Mouse (Mus musculus): ENCODE data around the gene Rab10. TPM values are rescaled to one million over a fixed set of nuclear protein-coding genes. Genes with fewer than 3 reads are reported as not detected.
A peak's percentile ranks its signal among the peaks of the same experiment; 100 is the strongest.

The Rab10 gene
- polyA plus RNA-seq, 1 experiment = 40.7 TPM

DNA sequence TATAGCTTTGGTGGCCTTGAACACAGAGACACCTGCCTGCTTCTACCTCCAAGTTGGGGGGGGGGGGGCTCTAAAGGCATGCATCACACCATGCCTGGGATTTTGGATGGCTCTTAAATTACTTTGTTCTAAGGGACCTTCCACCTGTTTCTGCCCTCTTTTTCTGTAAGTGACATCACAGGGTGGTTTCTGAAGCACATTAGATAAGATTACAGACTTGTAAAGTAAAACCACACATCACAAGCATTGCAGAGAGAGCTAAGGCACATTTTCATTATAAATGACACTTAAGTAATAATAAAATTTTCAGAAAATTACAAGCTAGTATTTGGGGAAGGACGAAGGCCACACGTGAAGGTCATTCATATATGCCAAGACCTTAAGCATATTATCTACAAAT, 54.3 kb downstream of the Rab10 start:
- no peak for TF ChIP-seq POLR2A (IDR thresholded peaks at IDR 0.05; ENCODE audit: borderline replicate concordance, extremely low read depth, low read depth, low read length)
- no peak for TF ChIP-seq CTCF (IDR thresholded peaks at IDR 0.05; ENCODE audit: insufficient read depth, low read length)
- 94% methylated on average over 2 of the region's 2 CpGs for WGBS
- no peak for DNase-seq

DNA sequence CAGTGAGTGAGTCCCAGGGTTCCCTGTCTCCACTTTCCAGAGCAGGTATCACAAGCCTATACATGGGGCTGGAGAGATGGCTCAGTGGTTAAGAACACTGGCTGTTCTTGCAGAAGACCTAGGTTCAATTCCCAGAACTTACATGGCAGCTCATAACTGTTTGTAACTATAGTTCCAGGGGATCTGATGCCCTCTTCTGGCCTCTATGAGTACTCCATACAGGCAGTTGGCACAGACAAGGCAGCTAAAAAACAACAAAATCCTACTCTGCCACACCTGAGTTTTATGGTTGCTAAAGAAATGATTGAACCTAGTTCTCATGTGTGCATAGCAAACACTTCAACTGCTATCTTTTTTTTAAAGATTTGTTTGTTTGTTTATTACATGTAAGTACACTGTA, 56.2 kb downstream of the Rab10 start:
- no peak overlapping the region for H3K4me3 ChIP-seq (replicated peaks; ENCODE audit: extremely low read depth, low read depth, low read length)
- no peak for DNase-seq
- TF ChIP-seq POLR2A (IDR thresholded peaks at IDR 0.05; ENCODE audit: borderline replicate concordance, extremely low read depth, low read depth, low read length) (no peak), CTCF (IDR thresholded peaks at IDR 0.05; ENCODE audit: insufficient read depth, low read length) (no peak)
- H3K4me1 ChIP-seq (ENCODE audit: control insufficient read depth, insufficient read depth, low read length) = no peaks in the 10 kb centered on the region

More for the DNA sequence above, 54.3 kb downstream of the Rab10 start:
- Histone ChIP-seq H3K4me3 (replicated peaks; ENCODE audit: extremely low read depth, low read depth, low read length) (no peak overlapping the region), H3K4me1 (ENCODE audit: control insufficient read depth, insufficient read depth, low read length) (no peaks in the 10 kb centered on the region)

DNA sequence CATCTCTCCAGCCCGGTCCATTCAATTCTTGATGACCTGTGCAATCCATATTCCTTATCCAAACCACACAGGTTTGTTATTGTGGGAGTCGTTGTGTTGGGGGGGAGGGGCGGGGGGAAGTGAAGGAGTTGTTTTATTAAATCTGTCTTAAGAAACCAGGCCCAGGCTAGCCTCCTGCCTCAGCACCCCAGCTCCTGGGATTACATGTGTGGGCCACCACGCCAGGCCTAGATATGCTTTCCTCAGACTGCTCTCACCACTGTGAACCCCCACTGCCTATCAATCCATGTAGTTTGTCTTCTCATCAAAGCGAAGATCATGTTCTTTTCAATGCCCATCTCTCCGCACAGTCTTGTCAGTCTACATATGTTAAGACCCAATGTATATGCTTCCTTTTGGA, 63.7 kb downstream of the Rab10 start:
- Histone ChIP-seq H3K4me1 (ENCODE audit: control insufficient read depth, insufficient read depth, low read length) (no peaks in the 10 kb centered on the region), H3K4me3 (replicated peaks; ENCODE audit: extremely low read depth, low read depth, low read length) (no peak overlapping the region)
- DNase-seq = no peak
- TF ChIP-seq CTCF (IDR thresholded peaks at IDR 0.05; ENCODE audit: insufficient read depth, low read length) = no peak
- 89% methylated on average over 6 of the region's 6 CpGs for WGBS

GRCm38 (mm10) chr12:3239544-3239943, 70.2 kb downstream of the Rab10 start:
- DNase-seq = no peak
- TF ChIP-seq POLR2A (IDR thresholded peaks at IDR 0.05; ENCODE audit: borderline replicate concordance, extremely low read depth, low read depth, low read length) (no peak), CTCF (IDR thresholded peaks at IDR 0.05; ENCODE audit: insufficient read depth, low read length) (no peak)
- Histone ChIP-seq H3K4me1 (ENCODE audit: control insufficient read depth, insufficient read depth, low read length) (peaks cover 3% of the 10 kb centered on the region; the same call in 1 of the 2 replicates), H3K4me3 (replicated peaks; ENCODE audit: extremely low read depth, low read depth, low read length) (no peak overlapping the region)
- WGBS = 100% methylated on average over 1 of the region's 1 CpGs

DNA sequence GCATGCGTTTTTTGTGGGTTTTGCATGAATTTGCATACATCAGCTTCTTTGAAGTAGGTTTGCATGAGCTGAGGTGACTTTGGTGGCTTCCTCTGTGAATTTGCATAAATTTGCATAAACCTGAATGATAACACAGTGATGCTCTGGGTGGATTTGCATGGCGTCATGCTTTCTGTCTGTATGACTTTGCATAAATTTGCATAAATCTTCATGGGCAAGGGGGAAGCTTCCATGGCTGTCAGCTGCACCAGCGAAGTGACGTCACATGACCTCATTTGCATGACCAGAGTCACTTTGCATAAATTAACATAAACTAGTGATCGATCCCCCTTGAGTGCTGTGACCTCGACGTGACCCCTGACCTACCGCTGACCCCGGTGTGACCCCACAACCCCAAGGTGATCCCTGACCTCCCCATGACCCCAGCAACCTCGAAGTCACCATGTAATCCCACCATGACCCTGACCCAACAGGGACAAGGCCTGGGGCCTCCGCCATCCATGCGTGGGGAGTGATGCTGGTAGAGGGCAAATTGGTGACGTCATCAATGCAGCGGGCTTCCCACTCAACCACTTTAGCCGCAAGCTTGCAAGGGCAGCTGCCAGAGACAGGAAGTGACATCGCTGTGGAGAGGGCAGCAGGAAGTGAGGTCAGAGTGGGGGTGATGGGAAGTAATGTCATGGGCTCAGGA, 71.3 kb downstream of the Rab10 start:
- Histone ChIP-seq H3K4me3 (replicated peaks; ENCODE audit: extremely low read depth, low read depth, low read length) (no peak overlapping the region), H3K4me1 (ENCODE audit: control insufficient read depth, insufficient read depth, low read length) (peaks cover 3% of the 10 kb centered on the region; the same call in 1 of the 2 replicates)
- DNase-seq = no peak
- TF ChIP-seq POLR2A (IDR thresholded peaks at IDR 0.05; ENCODE audit: borderline replicate concordance, extremely low read depth, low read depth, low read length) (no peak), CTCF (IDR thresholded peaks at IDR 0.05; ENCODE audit: insufficient read depth, low read length) (no peak)
- WGBS = 94% methylated on average over 16 of the region's 16 CpGs

GRCm38 (mm10) chr12:3237799-3238198, 72.0 kb downstream of the Rab10 start:
- TF ChIP-seq POLR2A (IDR thresholded peaks at IDR 0.05; ENCODE audit: borderline replicate concordance, extremely low read depth, low read depth, low read length) = no peak
- TF ChIP-seq CTCF (IDR thresholded peaks at IDR 0.05; ENCODE audit: insufficient read depth, low read length) = no peak
- DNase-seq = no peak
- Histone ChIP-seq H3K4me3 (replicated peaks; ENCODE audit: extremely low read depth, low read depth, low read length) (no peak overlapping the region), H3K4me1 (ENCODE audit: control insufficient read depth, insufficient read depth, low read length) (peaks cover 3% of the 10 kb centered on the region; the same call in 1 of the 2 replicates)
- 87% methylated on average over 5 of the region's 5 CpGs for WGBS

- 94% methylated on average over 12 of the region's 12 CpGs for WGBS
- no peak for DNase-seq
- no peak for TF ChIP-seq CTCF (IDR thresholded peaks at IDR 0.05; ENCODE audit: insufficient read depth, low read length)
- no peak for TF ChIP-seq POLR2A (IDR thresholded peaks at IDR 0.05; ENCODE audit: borderline replicate concordance, extremely low read depth, low read depth, low read length)
- H3K4me3 ChIP-seq (replicated peaks; ENCODE audit: extremely low read depth, low read depth, low read length) = no peak overlapping the region
- peaks cover 3% of the 10 kb centered on the region; the same call in 1 of the 2 replicates for H3K4me1 ChIP-seq (ENCODE audit: control insufficient read depth, insufficient read depth, low read length)
Observed at GRCm38 (mm10) chr12:3236831-3237681, 72.7 kb downstream of the Rab10 start.

DNA sequence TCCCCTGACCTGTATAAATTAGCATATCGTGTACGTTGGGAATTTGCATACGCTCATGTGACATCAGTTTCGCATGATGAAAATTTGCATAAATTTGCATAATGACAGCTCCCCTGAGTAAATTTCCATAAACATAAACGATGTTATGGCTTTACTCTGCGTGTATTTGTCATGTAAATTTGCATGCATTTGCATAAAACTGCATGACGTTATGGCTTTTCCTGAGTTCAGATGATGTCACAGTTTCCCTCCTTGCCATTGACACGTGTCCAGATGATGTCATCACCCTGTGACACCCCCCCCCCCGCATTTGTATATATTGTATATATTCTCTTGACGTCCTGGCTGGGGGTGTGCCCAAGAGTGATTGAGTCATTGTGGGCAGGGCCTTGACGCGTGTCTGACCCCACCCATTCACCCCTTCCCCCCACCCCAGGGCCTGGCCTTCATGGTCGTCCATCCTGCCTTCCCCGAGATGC, 73.6 kb downstream of the Rab10 start:
- H3K4me3 ChIP-seq (replicated peaks; ENCODE audit: extremely low read depth, low read depth, low read length) = peak overlapping the region; percentile 93
- WGBS = 55% methylated on average over 14 of the region's 14 CpGs
- peaks cover 3% of the 10 kb centered on the region; the same call in 1 of the 2 replicates for H3K4me1 ChIP-seq (ENCODE audit: control insufficient read depth, insufficient read depth, low read length)
- no peak for TF ChIP-seq POLR2A (IDR thresholded peaks at IDR 0.05; ENCODE audit: borderline replicate concordance, extremely low read depth, low read depth, low read length)
- TF ChIP-seq CTCF (IDR thresholded peaks at IDR 0.05; ENCODE audit: insufficient read depth, low read length) = no peak
- DNase-seq = no peak

DNA sequence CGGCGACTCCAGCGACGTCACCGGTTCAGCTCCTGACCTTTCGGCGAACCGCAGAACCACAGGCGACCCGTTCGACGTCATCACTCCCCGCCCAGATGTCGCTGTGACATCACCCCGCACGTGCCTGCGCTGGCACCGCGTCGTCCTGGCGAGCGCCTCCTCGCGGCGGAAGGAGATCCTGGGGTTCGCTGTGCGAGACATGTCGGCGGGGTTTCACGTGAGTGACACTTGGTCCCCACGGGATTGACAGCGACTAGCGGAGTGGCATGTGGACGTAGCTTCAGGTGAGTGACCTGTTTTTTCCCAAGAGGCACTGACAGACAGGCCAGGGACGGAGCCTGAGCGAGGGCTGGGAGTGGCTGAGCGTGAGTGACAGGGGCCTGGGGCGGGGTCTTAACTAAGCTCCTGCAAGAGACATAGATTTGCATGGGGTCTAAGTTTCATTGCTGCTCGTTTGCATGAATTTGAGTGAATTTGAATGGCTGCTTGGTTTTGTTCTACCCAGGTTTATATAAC, 74.1 kb downstream of the Rab10 start:
- WGBS = 7% methylated on average over 39 of the region's 39 CpGs
- DNase-seq = peak; percentile 96
- Histone ChIP-seq H3K4me1 (ENCODE audit: control insufficient read depth, insufficient read depth, low read length) (peaks cover 3% of the 10 kb centered on the region; the same call in 1 of the 2 replicates), H3K4me3 (replicated peaks; ENCODE audit: extremely low read depth, low read depth, low read length) (peak overlapping the region; percentile 93)
- TF ChIP-seq POLR2A (IDR thresholded peaks at IDR 0.05; ENCODE audit: borderline replicate concordance, extremely low read depth, low read depth, low read length) (no peak), CTCF (IDR thresholded peaks at IDR 0.05; ENCODE audit: insufficient read depth, low read length) (peak; percentile 62)
